Mouse (Mus musculus) ovary, adult 18-20 months (tissue): ENCODE measurements around the gene Flywch2.
"Not testable (repeated sequence)": the region's sequence is repeated elsewhere in the genome, so short reads cannot be mapped to it uniquely, and the experiment has no call there.

Experiments used
- DNase-seq: peaks from one replicate; pipeline ENCODE4 v3.0.0; 2022; ENCODE audit warnings: low spot score, mixed read lengths

Flywch2 gene

GRCm38 (mm10) chr17:23790269-23791078, 4.6 kb upstream of the Flywch2 start, which contains the start of gene Srrm2:
TSS of gene Srrm2 (plus strand) at chr17:23790532.
- DNase-seq: peak; percentile 53

GRCm38 (mm10) chr17:23789749-23790268, 3.9 kb upstream of the Flywch2 start:
- DNase-seq: no peak

GRCm38 (mm10) chr17:23788973-23789372, 3.1 kb upstream of the Flywch2 start:
- no peak for DNase-seq

- no peak for DNase-seq
Observed at GRCm38 (mm10) chr17:23786510-23786931, 640 bp upstream of the Flywch2 start.

GRCm38 (mm10) chr17:23783352-23783751, 2.5 kb downstream of the Flywch2 start:
- DNase-seq: no peak

- DNase-seq: no peak
Observed at GRCm38 (mm10) chr17:23778447-23778846, 7.4 kb downstream of the Flywch2 start.

DNA sequence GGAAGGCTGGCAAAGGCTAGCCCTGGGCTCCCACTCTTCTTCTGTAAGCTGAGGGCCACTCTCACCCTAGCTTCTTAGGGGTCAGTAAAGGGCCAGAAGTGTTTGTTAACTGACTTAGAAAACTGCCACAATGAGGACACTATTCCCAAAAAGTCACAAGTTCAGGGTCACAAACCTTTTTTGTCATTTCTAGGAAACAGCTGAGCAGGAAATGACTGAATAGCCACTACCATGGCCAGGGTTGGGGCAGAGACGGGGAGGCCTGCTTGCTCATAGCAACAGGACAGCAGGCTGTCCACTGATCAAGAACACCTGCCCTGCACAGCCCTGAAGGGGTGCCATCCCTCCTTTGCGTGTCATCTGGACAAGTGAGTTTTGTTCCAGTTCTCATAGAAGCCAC, 8.7 kb downstream of the Flywch2 start:
- DNase-seq: no peak

GRCm38 (mm10) chr17:23776216-23776615, 9.7 kb downstream of the Flywch2 start:
- DNase-seq: no peak

DNA sequence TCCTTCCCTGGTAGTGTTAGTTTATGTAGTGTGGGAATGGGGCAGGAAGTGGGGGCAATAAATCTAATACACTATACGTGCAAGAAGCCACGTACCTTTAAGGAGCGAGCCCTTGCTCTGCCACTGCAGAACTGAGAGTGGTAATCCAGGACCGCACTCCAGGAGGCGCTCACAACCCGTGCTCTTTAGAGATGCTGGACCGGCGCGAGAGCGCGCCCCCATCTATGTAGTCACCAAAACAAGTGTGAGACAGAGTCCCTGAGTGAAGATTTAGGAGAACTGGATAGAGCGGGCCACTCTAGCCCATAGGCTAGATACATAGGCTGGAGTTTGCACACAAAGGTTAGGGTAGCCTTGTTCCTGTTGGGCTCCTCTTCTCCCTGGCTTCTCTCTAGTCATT, 11.8 kb downstream of the Flywch2 start:
- peak; percentile 66 for DNase-seq

- DNase-seq: no peak
Observed at GRCm38 (mm10) chr17:23773676-23774075, 12.2 kb downstream of the Flywch2 start.

GRCm38 (mm10) chr17:23772219-23772556, 13.7 kb downstream of the Flywch2 start:
- DNase-seq: not testable (repeated sequence)

- DNase-seq: peak; percentile 97
Observed at GRCm38 (mm10) chr17:23771284-23772218, 14.3 kb downstream of the Flywch2 start, which contains the start of gene Flywch1. TSS of gene Flywch1 (minus strand) at chr17:23771602.

DNA sequence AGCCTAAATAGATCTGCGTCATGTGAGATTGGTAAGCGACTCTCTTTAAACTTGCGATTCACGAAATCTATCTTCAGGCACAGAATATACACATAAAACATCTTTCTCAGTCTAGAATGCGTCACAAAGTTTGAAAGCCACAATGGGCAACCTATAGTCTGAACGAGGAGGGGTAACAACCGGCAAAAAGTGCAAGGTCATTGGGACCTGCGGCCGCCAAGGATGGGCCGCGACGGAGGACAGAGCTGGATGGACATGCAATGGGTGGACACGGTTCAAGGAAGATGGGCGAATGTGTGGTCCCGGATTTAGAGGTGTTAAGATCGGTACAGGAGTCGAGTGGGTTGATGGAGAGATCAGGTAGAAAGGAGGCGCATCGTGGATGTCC, 15.0 kb downstream of the Flywch2 start:
- DNase-seq: no peak

GRCm38 (mm10) chr17:23770493-23770892, 15.4 kb downstream of the Flywch2 start:
- DNase-seq: no peak

DNA sequence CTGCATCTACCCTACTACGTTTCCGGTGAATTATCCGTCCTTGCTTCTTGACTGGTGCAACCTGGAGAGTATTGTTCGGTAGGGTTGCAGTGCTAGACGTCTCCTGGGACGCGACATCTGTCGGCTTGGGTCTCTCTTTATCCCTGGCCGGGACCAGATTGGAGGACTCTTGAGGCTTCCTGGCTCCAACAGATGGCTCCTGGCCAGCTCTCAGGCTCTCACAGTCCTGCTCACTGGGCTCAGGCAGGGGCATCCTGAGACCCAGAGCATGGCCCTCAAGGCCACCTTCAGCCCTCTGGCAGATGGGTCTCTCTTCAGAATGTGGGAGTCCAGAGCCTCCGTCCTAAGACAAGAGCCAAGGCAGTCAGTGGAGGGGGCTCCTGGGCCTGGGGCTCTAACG, 22.9 kb downstream of the Flywch2 start:
- DNase-seq: no peak

DNA sequence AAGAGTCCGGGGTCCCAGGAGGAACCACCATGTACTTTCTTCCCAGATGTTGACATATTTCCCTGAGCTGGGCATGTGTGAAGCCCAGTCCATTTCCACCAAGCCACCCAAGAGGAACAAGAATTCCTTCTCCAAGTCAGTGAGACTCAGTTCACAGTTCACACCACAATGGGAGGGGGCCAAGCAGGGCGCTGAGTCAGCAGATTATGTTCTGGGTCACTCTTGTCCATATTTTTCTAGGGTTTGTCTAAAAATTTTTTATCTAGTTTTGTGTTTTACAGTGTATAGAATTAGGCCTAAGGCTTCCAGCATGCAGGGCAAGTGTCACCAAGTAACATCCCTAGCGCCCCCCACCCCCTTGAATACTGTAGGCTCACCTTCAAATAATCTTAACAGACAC, 24.7 kb downstream of the Flywch2 start:
- no peak for DNase-seq

GRCm38 (mm10) chr17:23760231-23760630, 25.6 kb downstream of the Flywch2 start:
- DNase-seq: no peak

GRCm38 (mm10) chr17:23758801-23759200, 27.1 kb downstream of the Flywch2 start:
- no peak for DNase-seq

GRCm38 (mm10) chr17:23757581-23757980, 28.3 kb downstream of the Flywch2 start:
- DNase-seq: no peak

DNA sequence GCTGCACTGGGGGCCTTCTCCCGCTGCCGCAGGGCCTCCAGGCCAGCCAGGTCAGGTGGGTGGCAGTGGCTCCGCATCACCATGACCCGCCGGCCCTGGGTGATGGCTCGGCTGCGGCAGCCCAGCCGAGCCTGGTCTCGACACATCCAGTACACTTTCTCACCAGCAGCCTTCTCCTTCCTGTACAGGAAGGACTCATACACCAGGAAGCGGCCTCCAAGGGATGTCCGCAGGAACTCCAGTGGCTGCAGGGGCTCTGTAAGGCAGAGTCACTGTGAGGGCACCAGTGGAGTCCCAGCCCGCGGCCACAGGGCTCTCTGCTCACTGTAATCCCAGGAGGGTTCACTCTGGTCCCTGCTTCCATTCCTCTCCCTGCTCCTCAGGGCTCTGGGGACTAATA, 30.2 kb downstream of the Flywch2 start:
- DNase-seq: no peak

GRCm38 (mm10) chr17:23749400-23750191, 36.3 kb downstream of the Flywch2 start:
- DNase-seq: no peak
